Mouse (Mus musculus): ENCODE results near the gene Sars2. TPM values are rescaled to one million over a fixed set of nuclear protein-coding genes. Genes with fewer than 3 reads are reported as not detected.

Gene Sars2
- polyA plus RNA-seq, 1 experiment from 2014 or later, result 37.8 TPM

DNA sequence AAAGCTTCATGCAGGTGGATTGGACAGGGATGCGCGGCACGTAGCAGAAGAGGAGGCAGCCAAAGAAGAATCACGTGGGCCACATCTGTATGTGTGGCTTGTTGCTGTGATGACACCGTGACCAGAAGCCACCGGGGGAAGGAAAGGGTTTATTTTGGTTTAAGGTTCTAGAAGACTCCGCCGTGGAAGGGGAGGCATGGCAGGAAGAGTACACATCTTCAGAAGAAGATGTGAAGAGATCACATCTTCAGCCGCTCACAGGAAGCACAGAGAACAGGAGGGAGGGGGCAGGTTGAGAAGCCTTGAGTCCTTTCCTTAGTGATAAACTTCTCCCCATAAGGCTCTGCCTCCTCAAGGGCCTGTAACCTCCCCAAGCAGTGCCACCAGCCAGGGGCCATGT lies 58.2 kb downstream of the Sars2 start:
- no peak for DNase-seq (ENCODE audit: low spot score)
- Histone ChIP-seq H3K27ac (ENCODE audit: low read depth, low read length) (no peak overlapping the region), H3K4me3 (ENCODE audit: low read depth, low read length) (no peak overlapping the region), H3K9ac (ENCODE audit: low read length) (no peak overlapping the region), H3K9me3 (ENCODE audit: control insufficient read depth, low read length) (no peaks in the 10 kb centered on the region), H3K4me1 (replicated peaks; ENCODE audit: control insufficient read depth, insufficient read depth, low read length) (peaks cover 10% of the 10 kb centered on the region; the same call in 1 of the 2 replicates), H3K36me3 (ENCODE audit: control insufficient read depth, insufficient read depth, low read length) (no peaks in the 10 kb centered on the region), H3K4me2 (ENCODE audit: low read depth, low read length, severe bottlenecking) (no peak overlapping the region), H3K27me3 (ENCODE audit: control insufficient read depth, insufficient read depth, low read length) (no peaks in the 10 kb centered on the region)
- WGBS, result 97% methylated on average over 9 of the region's 9 CpGs
- ATAC-seq (replicated peaks; ENCODE audit: low FRiP score), result no peak

GRCm38 (mm10) chr7:28801451-28801850 lies 59.7 kb downstream of the Sars2 start:
- WGBS, result 83% methylated on average over 3 of the region's 3 CpGs
- no peak for DNase-seq (ENCODE audit: low spot score)
- Histone ChIP-seq H3K36me3 (ENCODE audit: control insufficient read depth, insufficient read depth, low read length) (no peaks in the 10 kb centered on the region), H3K9ac (ENCODE audit: low read length) (no peak overlapping the region), H3K9me3 (ENCODE audit: control insufficient read depth, low read length) (no peaks in the 10 kb centered on the region), H3K4me2 (ENCODE audit: low read depth, low read length, severe bottlenecking) (no peak overlapping the region), H3K27ac (ENCODE audit: low read depth, low read length) (no peak overlapping the region), H3K4me3 (ENCODE audit: low read depth, low read length) (no peak overlapping the region), H3K4me1 (replicated peaks; ENCODE audit: control insufficient read depth, insufficient read depth, low read length) (peaks cover 10% of the 10 kb centered on the region; the same call in 1 of the 2 replicates), H3K27me3 (ENCODE audit: control insufficient read depth, insufficient read depth, low read length) (no peaks in the 10 kb centered on the region)
- ATAC-seq (replicated peaks; ENCODE audit: low FRiP score), result no peak

DNA sequence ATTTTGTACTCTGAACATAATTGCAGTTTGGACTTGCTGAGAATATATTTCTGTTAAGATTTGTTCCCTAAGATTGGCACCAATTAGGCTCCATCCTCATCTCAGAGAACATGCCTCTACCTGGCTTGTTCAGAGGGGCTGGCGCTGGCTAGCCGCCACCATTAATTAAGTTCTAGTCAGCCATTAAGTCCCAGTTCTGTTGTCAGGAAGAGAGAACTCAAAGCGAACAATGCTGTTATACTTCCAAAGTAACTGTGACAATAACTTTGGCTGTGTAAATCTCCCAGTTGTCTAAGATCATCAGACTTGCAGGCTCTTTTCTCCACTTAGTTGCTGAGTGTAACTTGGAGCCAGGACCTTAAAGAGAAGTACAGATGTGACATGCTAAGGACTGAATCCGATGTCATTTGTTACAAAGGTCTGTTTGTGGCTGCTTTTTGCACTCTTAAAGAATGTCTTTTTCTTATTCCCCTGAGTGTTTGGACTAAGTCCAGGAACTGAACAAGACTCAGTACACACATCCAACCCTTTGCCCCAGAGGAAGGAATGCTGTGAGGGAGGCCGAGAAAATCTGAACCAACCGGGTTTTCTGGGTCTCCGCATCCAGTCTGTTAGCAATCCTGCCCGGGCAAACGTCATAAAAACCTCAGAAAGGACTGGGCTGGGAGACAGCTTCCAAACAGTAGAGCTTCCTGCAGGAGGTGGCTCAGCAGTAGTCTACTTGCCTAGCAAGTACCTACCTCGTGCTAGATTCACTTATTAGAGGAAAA lies 60.3 kb downstream of the Sars2 start:
- ATAC-seq (replicated peaks; ENCODE audit: low FRiP score) (no peak), DNase-seq (ENCODE audit: low spot score) (no peak)
- Histone ChIP-seq H3K4me1 (replicated peaks; ENCODE audit: control insufficient read depth, insufficient read depth, low read length) (peaks cover 10% of the 10 kb centered on the region; the same call in 1 of the 2 replicates), H3K9me3 (ENCODE audit: control insufficient read depth, low read length) (no peaks in the 10 kb centered on the region), H3K4me2 (ENCODE audit: low read depth, low read length, severe bottlenecking) (no peak overlapping the region), H3K4me3 (ENCODE audit: low read depth, low read length) (no peak overlapping the region), H3K9ac (ENCODE audit: low read length) (no peak overlapping the region), H3K27me3 (ENCODE audit: control insufficient read depth, insufficient read depth, low read length) (no peaks in the 10 kb centered on the region), H3K36me3 (ENCODE audit: control insufficient read depth, insufficient read depth, low read length) (no peaks in the 10 kb centered on the region), H3K27ac (ENCODE audit: low read depth, low read length) (peak overlapping the region; percentile 62; the same call in 1 of the 2 replicates)
- 31% methylated on average over 10 of the region's 10 CpGs for WGBS

- Histone ChIP-seq H3K4me1 (replicated peaks; ENCODE audit: control insufficient read depth, insufficient read depth, low read length) (peaks cover 14% of the 10 kb centered on the region; the same call in 1 of the 2 replicates), H3K9me3 (ENCODE audit: control insufficient read depth, low read length) (no peaks in the 10 kb centered on the region), H3K27me3 (ENCODE audit: control insufficient read depth, insufficient read depth, low read length) (no peaks in the 10 kb centered on the region), H3K9ac (ENCODE audit: low read length) (no peak overlapping the region), H3K4me3 (ENCODE audit: low read depth, low read length) (no peak overlapping the region), H3K4me2 (ENCODE audit: low read depth, low read length, severe bottlenecking) (0 out of 2 replicates have a peak overlapping the region, but pooled peaks have one; percentile 5), H3K27ac (ENCODE audit: low read depth, low read length) (peak overlapping the region; percentile 62), H3K36me3 (ENCODE audit: control insufficient read depth, insufficient read depth, low read length) (no peaks in the 10 kb centered on the region)
- 12% methylated on average over 10 of the region's 10 CpGs for WGBS
- peak; percentile 42; the same call in 1 of the 2 replicates for ATAC-seq (replicated peaks; ENCODE audit: low FRiP score)
- peak; percentile 70 for DNase-seq (ENCODE audit: low spot score)
These were observed 61.2 kb downstream of the Sars2 start for GRCm38 (mm10) chr7:28802846-28803588.

Other genes starting within 250 kb of the Sars2 start
- gene Ifnl2, start 231.5 kb upstream of the Sars2 start, polyA plus RNA-seq (2014; fragmentation: Nextera tagmentation; extraction: Ambion mirVana), result not detected in 2 replicates
- not detected in 2 replicates for gene Ifnl3, start 219.2 kb upstream of the Sars2 start, polyA plus RNA-seq (2014; fragmentation: Nextera tagmentation; extraction: Ambion mirVana)
- gene Sycn, start 201.1 kb upstream of the Sars2 start, polyA plus RNA-seq (2014; fragmentation: Nextera tagmentation; extraction: Ambion mirVana), result not detected in 2 replicates
- gene Nccrp1, start 194.7 kb upstream of the Sars2 start, polyA plus RNA-seq (2014; fragmentation: Nextera tagmentation; extraction: Ambion mirVana), result not detected in 2 replicates
- 40.7 and 41.1 TPM in 2 replicates for gene Samd4b, start 143.8 kb upstream of the Sars2 start, polyA plus RNA-seq (2014; fragmentation: Nextera tagmentation; extraction: Ambion mirVana)
- 50.7 and 56.2 TPM in 2 replicates for gene Pak4, start 143.8 kb upstream of the Sars2 start, polyA plus RNA-seq (2014; fragmentation: Nextera tagmentation; extraction: Ambion mirVana)
- not detected in 2 replicates for gene Acp7, start 110.7 kb upstream of the Sars2 start, polyA plus RNA-seq (2014; fragmentation: Nextera tagmentation; extraction: Ambion mirVana)
- gene Fbxo27, start 49.1 kb upstream of the Sars2 start, polyA plus RNA-seq (2014; fragmentation: Nextera tagmentation; extraction: Ambion mirVana), result 4.3 and 6.7 TPM in 2 replicates
- 8.3 and 9.9 TPM in 2 replicates for gene Fbxo17, start 25.2 kb upstream of the Sars2 start, polyA plus RNA-seq (2014; fragmentation: Nextera tagmentation; extraction: Ambion mirVana)
- 116 and 131 TPM in 2 replicates for gene Mrps12, start 172 bp upstream of the Sars2 start, polyA plus RNA-seq (2014; fragmentation: Nextera tagmentation; extraction: Ambion mirVana)
- gene Ccer2, start 14.2 kb downstream of the Sars2 start, polyA plus RNA-seq (2014; fragmentation: Nextera tagmentation; extraction: Ambion mirVana), result not detected in 2 replicates
- gene Sirt2, start 24.7 kb downstream of the Sars2 start, polyA plus RNA-seq (2014; fragmentation: Nextera tagmentation; extraction: Ambion mirVana), result 63.5 and 70.2 TPM in 2 replicates
- 45.6 and 49.9 TPM in 2 replicates for gene Nfkbib, start 25.5 kb downstream of the Sars2 start, polyA plus RNA-seq (2014; fragmentation: Nextera tagmentation; extraction: Ambion mirVana)
- 2.1 and 2.4 TPM in 2 replicates for gene Rinl, start 47.0 kb downstream of the Sars2 start, polyA plus RNA-seq (2014; fragmentation: Nextera tagmentation; extraction: Ambion mirVana)
- 338 and 382 TPM in 2 replicates for gene Hnrnpl, start 66.5 kb downstream of the Sars2 start, polyA plus RNA-seq (2014; fragmentation: Nextera tagmentation; extraction: Ambion mirVana)
- 70.6 and 74.0 TPM in 2 replicates for gene Ech1, start 83.2 kb downstream of the Sars2 start, polyA plus RNA-seq (2014; fragmentation: Nextera tagmentation; extraction: Ambion mirVana)
- gene Lgals4, start 91.9 kb downstream of the Sars2 start, polyA plus RNA-seq (2014; fragmentation: Nextera tagmentation; extraction: Ambion mirVana), result 1.1 and 1.7 TPM in 2 replicates
- gene Lgals7, start 121.9 kb downstream of the Sars2 start, polyA plus RNA-seq (2014; fragmentation: Nextera tagmentation; extraction: Ambion mirVana), result 0.52 and 0.88 TPM in 2 replicates
- 0.60 and 0.69 TPM in 2 replicates for gene Capn12, start 139.4 kb downstream of the Sars2 start, polyA plus RNA-seq (2014; fragmentation: Nextera tagmentation; extraction: Ambion mirVana)
- 182 and 199 TPM in 2 replicates for gene Actn4, start 220.3 kb downstream of the Sars2 start, polyA plus RNA-seq (2014; fragmentation: Nextera tagmentation; extraction: Ambion mirVana)
- gene Eif3k, start 239.9 kb downstream of the Sars2 start, polyA plus RNA-seq (2014; fragmentation: Nextera tagmentation; extraction: Ambion mirVana), result 341 and 343 TPM in 2 replicates
- 5.9 and 6.4 TPM in 2 replicates for gene Map4k1, start 240.1 kb downstream of the Sars2 start, polyA plus RNA-seq (2014; fragmentation: Nextera tagmentation; extraction: Ambion mirVana)